Mouse (Mus musculus) WW6 (cell line): ENCODE measurements at regions not wholly inside any gene's neighbourhood (a gene's known extent, or its start where the extent isn't known, plus 50 kb on each side); places are given as distances from the start of the nearest gene placed in this dataset.

ENCODE experiments used
- DNase-seq: peaks from one replicate; pipeline ENCODE4 v3.0.0-alpha.2; 2013; ENCODE audit warnings: low read depth, low spot score

- DNase-seq = no peak
Measured at GRCm38 (mm10) chr6:117279297-117279696, 111.0 kb downstream of the Cxcl12 start.

DNA sequence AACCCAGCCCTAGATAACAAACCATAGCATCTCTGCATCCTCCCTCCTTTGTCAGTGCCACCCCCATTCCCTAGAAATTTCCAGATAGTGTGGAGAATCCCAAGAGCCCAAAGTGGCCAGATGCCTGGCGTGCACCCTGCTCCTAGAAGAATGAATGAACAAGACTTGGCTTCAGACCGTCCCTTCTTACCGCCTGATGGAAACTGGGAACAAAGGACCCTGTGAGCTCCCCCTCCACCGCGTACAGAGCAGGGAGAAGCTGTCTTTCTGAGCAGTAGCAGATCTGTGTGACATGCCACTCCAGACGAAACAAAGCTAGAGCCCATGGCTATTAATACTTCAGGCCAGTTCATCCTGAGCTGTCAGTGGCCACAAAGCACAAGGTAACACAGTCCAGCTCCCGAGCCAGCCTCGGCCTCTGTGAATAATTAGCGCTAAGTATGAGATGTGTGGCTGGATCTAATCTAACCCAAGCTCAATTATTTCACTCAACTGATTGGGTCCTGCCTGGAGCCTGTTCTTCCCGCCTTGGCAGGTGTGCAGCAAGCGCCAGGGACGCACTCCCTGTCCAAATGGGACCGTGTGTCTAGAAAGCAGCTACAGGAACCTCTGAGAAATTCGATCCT, 111.6 kb downstream of the Cxcl12 start:
- no peak for DNase-seq

DNA sequence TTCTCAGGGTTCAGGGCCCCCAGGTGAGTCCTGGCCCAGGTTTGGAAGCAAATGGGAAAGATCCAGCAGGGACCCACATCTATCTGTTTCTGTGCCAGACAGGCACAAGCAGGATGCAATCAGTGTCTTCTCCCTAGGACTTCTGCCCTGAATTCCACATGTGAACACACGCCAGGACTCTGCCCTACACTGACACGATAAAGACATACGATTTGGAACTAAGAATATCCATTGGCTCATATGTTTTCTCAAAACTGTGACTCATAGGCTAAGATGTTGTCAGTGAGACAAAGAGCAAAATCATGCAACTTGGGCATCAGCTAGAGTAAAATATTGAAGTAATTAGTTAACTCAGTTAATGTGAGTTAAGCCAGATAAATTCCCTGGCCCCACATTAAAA, 112.6 kb downstream of the Cxcl12 start:
- DNase-seq = no peak

DNA sequence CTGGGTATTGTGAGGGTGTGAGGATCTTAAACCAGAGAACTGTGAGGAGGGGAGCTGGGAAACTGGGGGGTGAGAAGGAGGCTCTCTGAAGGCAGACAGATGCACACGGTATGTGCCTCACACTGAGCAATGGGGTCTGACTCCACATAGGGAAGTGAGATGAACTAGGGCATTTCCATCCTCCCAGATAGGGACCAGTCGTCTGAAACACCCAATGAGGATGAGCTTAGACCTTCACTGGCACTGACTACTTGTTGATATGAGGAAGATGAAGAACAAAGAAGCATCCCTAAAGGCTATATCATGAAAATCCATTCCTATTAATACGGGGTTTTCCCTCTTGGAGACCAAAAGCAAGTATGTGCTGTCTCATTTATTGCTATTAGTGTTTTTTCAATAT, 115.3 kb downstream of the Cxcl12 start:
- DNase-seq = no peak

DNA sequence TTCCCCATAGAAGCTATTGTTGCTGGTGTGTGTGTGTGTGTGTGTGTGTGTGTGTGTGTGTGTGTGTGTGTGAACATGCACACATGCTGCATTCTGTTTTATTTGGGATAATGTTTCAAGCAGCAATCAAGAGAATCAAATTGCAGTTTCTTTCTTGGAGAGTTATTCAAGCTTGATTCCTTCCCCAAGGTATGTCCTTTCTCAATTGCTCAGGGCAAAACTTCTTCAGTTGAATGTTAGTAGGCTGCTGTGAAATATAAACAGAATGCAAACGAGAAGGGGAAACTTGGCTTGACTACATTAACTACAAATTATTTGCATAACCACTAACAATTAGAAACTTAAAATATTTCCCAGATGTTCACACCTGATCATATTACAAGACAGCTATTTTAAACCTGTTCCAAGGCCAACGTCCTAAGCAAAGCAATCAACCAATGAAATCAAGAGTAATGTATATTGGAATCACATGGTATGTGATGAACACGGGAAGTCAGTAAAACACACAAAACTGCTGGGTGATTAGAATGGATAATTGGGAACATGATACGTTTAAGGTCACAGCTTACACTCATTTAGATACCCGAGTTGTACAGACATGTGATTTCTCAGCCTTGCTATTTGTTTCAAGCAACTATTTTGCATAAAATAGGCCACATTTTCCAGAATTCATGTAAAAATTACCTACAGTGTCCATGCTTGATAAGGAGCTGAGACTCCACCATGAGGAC, 116.2 kb downstream of the Cxcl12 start:
- no peak for DNase-seq

- DNase-seq = no peak
Measured at GRCm38 (mm10) chr6:117287396-117287795, 119.1 kb downstream of the Cxcl12 start.

DNA sequence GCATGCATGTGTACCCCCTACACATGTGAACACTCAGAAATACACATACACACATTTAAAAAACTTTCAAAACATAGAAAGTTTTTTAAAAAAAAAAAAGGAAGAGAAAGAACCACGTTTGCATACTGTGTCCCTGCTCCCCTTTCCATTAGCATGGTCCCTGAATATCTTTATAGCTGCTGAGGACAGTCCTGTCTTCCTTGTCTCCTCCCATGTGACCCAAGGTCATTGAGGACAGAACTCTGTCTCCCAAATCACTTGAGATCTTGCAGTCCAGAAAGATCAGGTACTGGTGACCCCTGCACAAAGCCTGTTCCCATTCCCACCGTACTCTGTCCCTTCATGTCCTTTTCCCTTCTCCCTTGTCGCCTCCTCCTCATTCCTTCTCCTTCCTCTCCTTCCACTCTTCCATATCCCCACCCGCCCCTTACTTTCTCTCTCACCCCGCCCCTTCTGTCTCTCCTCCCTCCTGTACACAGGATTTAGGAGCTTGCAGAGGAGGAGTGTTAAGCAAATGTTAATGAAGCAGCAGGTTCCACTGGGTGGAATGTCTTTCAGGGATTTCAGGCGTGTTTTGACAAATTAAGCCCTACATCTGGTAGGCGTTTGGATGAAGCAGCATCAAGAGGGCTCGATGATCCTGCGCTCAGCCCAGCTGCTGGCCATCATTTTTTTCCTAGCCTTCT, 125.6 kb downstream of the Cxcl12 start:
- peak; percentile 42 for DNase-seq

- no peak for DNase-seq
Measured at GRCm38 (mm10) chr6:117297918-117298317, 129.6 kb downstream of the Cxcl12 start.

DNA sequence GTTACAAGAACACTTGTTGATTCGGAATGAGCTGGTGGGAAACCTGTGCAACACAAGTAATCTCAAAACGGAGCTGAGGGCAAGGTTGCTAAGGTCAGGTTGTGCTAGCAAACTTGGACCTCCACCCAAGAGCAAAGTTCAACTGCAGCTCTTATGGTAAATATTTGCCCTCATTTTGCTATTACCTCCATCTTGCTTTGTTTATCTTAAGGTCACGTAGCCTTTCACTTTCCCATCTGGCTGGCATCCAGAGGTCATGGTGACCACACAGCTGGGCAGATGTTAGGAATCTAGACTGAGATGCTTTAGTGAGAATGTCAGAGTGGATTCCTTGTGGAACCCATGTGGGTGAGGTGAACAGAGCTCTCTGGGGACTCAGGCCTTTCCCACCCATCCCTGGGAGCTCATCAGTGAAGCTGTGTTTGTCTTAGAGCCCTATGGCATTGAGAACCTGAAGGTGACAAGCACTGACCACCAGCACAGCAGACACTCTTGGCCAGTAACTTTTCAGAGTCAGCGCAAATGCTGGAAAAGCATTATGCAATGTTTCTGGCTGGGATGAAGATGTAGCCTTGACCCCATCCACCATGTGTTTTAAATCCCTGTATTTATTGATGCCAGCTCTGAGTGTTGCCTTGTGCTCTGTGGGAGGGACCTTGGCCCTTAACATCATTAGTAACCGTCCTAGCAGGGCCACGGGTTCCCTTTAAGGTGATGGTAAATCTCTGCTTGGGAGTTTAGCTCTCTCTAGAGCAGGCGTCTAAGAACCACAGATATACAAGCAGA, 131.4 kb downstream of the Cxcl12 start:
- DNase-seq = no peak

DNA sequence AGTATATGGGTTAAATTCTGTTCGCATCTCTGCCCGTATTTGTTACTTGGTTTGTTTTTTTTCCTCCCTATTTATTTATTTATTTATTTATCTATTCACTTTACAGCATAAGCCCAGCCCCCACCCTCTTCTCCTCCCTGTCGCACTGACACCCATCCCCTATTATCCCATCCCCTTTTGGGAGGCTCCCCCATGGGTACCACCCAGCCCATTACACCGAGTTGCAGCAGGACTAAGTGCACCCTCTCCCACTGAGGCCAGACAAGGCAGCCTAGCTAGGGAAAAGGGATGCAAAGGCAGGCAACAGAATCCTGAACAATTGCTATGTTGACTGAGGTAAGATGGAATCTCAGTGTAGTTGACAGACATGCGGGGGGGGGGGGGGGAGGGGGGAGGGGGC, 135.0 kb downstream of the Cxcl12 start:
- DNase-seq = no peak

GRCm38 (mm10) chr6:117305736-117306250, 137.5 kb downstream of the Cxcl12 start:
- no peak for DNase-seq

- DNase-seq = no peak
Measured at GRCm38 (mm10) chr6:117308636-117309035, 140.3 kb downstream of the Cxcl12 start.

DNA sequence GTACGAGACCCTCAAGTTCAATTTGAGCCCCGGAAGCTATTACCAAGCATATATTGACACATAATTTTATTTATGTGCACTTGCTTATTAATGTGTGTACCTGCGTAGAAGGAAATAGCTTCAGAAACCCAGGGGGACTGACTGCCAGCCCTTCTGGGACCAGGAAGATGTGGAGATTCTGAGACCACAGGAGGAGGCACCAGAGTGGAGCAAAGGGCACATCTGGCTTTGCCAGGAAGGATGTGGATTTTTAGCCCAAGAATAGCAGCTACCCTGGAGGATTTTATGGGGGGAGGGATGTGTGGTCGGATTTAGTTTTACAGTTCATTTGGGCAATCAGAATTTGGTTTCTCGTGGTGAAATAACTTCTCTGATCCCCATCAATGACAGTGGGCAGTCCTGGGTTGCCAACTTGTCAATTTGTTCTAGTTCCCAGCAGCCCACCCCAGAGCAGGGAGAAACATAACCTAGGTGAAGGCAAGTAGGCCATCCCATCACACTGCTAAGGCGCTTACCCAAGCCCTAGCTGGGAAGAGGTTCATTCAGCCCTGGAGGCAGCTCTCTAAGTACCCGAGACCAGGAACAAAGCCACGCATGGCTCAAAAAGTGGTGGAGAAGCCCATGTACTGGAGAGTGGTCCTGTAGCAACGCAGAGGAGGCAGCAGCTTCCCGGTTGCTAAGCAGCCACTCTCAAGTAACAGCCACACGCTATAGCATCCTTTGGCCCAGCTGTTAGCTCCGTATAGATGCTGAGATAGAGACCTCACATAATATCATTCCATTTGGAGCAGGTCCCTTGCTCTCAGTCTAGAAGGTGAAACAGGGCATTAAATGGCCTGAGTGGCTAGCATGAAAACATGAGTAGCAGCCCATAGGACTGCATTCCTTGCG, 144.8 kb downstream of the Cxcl12 start:
- no peak for DNase-seq

- no peak for DNase-seq
Measured at GRCm38 (mm10) chr6:117313944-117314566, 145.7 kb downstream of the Cxcl12 start.

DNA sequence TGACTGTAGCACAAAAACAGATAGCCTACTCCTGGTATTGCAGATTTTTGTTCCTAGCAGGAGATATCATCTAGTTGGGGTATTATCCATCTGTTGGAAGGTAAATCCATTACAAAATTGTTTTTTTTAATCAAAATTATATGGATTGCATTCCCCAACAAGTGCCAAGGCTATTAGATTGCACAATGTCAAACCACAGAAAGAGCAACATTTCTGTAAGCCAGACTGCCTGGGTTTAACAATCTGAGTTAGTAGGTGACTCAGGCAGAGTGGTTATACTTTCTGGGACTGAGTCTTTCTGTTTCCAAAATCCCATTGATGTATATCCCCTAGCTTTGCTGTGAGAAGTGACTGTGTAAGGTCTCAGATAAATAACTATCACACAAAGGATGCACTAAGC, 155.0 kb downstream of the Cxcl12 start:
- no peak for DNase-seq

- DNase-seq = no peak
Measured at GRCm38 (mm10) chr6:117323850-117324249, 155.5 kb downstream of the Cxcl12 start.

- DNase-seq = no peak
Measured at GRCm38 (mm10) chr6:117326835-117327775, 158.8 kb downstream of the Cxcl12 start.

DNA sequence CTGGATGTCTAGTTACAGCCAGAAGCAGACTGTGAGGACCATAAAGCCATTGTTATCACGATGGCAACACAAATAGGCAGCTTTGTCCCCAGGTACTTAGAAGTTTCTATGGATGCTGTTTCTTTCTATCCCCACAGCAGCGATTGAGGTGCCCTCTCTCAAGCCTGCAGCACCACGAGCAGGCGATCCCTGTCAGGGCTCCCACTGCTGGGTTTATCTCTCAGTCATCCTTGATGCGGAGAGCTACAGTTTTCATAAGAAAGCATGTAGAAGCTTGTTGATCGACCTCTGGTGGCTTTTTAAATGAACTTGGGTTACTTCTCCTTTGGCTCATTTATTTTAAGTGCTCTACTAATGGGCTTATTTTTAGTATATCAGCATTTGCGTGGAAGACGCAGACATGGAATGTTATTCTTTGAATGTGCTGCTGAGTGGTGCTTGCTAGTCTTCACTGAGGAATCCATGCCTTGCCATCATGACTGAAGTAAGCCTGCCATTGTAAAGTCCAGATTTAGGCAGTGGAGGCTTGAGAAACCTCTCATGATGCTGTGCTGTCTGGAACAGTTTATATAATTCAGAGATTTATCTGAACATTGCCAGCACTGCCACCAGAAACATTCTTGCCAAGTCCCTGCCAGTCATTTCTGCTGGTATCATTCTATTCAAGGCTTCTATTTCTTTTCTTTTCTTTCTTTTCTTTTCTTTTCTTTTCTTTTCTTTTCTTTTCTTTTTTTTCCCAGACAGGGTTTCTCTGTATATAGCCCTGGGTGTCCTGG, 161.0 kb downstream of the Cxcl12 start:
- no peak for DNase-seq
